Mouse (Mus musculus) heart, embryonic 16.5 days (tissue): ENCODE measurements around the gene Phactr1. TPM values are rescaled to one million over a fixed set of nuclear protein-coding genes. Genes with fewer than 3 reads are reported as not detected.
A peak's percentile ranks its signal among the peaks of the same experiment; 100 is the strongest.

ENCODE experiments used
- ATAC-seq: fragments of 200-750 bp; cut with Nextera tagmentation; replicated peaks from 2 replicates; pipeline ENCODE4 v1.8.0; 2017; ENCODE audit warnings: moderate number of reproducible peaks; ENCODE audit not compliant: insufficient read depth, low FRiP score; ENCODE audit errors: extremely low read depth
- H3K27ac ChIP-seq: fragments of 300-500 bp; sonication (generic); 2 replicates; pipeline ENCODE4 v1.5.1; 2014; ENCODE audit warnings: mild to moderate bottlenecking, low read length, control low read depth, moderate library complexity
- H3K27me3 ChIP-seq: fragments of 300-500 bp; sonication (generic); 2 replicates; pipeline ENCODE4 v1.6.1; 2014; ENCODE audit warnings: low read length, mixed read lengths; ENCODE audit not compliant: control insufficient read depth, insufficient read depth
- H3K36me3 ChIP-seq: fragments of 300-500 bp; sonication (generic); 2 replicates; pipeline ENCODE4 v1.6.1; 2014; ENCODE audit not compliant: control insufficient read depth, insufficient read depth
- H3K4me1 ChIP-seq: fragments of 300-500 bp; sonication (generic); 2 replicates; pipeline ENCODE4 v1.6.1; 2014; ENCODE audit warnings: low read length, mixed read lengths; ENCODE audit not compliant: control insufficient read depth, insufficient read depth
- H3K4me2 ChIP-seq: fragments of 300-500 bp; sonication (generic); 2 replicates; pipeline ENCODE4 v1.6.1; 2014; ENCODE audit warnings: low read depth, mild to moderate bottlenecking, control low read depth, low read length
- H3K4me3 ChIP-seq: fragments of 300-500 bp; sonication (generic); 2 replicates; pipeline ENCODE4 v1.5.1; 2014; ENCODE audit warnings: mild to moderate bottlenecking, control low read depth, low read length
- H3K9ac ChIP-seq: fragments of 300-500 bp; sonication (generic); 2 replicates; pipeline ENCODE4 v1.6.1; 2014; ENCODE audit warnings: low read length, control low read depth
- H3K9me3 ChIP-seq: fragments of 300-500 bp; sonication (generic); replicated peaks from 2 replicates; pipeline ENCODE4 v1.6.1; 2016; ENCODE audit warnings: low read length; ENCODE audit not compliant: control insufficient read depth
- WGBS: fragments of 180-500 bp; shearing (Covaris S2); extraction: QIAGEN DNeasy Blood & Tissue Kit; methylation state at CpG from one replicate; pipeline ENCODE4 v1.1.7; 2014; 5-methylcytosine and 5-hydroxymethylcytosine counted together
- polyA plus RNA-seq: library from polyadenylated mRNA; unstranded; fragments of >200 nt; fragmentation: Nextera tagmentation; extraction: Ambion mirVana; gene quantifications from 2 replicates; pipeline ENCODE4 v1.2.1, GENCODE M21; 2015

Phactr1 gene
- polyA plus RNA-seq, 1 experiment from 2014 or later, result 4.6 TPM

GRCm38 (mm10) chr13:42789221-42789620 is 108.8 kb downstream of the Phactr1 start:
- Histone ChIP-seq H3K36me3 (no peaks in the 10 kb centered on the region), H3K4me3 (no peak overlapping the region), H3K27ac (no peak overlapping the region), H3K4me1 (no peaks in the 10 kb centered on the region), H3K27me3 (no peaks in the 10 kb centered on the region), H3K4me2 (no peak overlapping the region), H3K9ac (no peak overlapping the region), H3K9me3 (no peaks in the 10 kb centered on the region)
- 81% methylated on average over 13 of the region's 13 CpGs for WGBS
- ATAC-seq, result no peak

DNA sequence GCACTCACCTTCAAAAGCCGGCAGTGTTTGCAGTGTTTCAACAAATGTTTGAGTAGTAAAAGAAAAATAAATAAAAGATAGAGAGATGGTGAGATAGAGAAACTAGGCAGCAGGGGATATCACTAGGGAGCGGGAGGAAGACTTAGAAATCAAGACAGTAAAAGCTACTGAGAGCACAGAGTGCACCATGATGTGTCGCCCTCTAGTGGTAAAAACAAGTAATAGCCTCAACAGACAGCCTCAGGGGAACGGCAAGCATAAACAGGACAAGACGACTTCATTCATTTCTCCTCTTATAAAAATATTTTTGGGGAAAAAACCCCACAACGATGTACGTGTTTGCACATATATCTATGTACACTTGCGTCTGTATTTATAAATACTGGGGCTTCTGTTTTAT is 111.9 kb downstream of the Phactr1 start:
- H3K27me3 ChIP-seq, result no peaks in the 10 kb centered on the region
- no peaks in the 10 kb centered on the region for H3K4me1 ChIP-seq
- no peak overlapping the region; the same call in 1 of the 2 replicates for H3K4me3 ChIP-seq
- no peak for ATAC-seq
- peaks cover 2% of the 10 kb centered on the region; the same call in 1 of the 2 replicates for H3K9me3 ChIP-seq
- no peak overlapping the region for H3K27ac ChIP-seq
- peak overlapping the region; percentile 33; the same call in 1 of the 2 replicates for H3K9ac ChIP-seq
- peak overlapping the region; percentile 48 for H3K4me2 ChIP-seq
- 16% methylated on average over 8 of the region's 8 CpGs for WGBS
- no peaks in the 10 kb centered on the region for H3K36me3 ChIP-seq

- Histone ChIP-seq H3K27ac (no peak overlapping the region), H3K4me3 (no peak overlapping the region), H3K27me3 (no peaks in the 10 kb centered on the region; the same call in 1 of the 2 replicates), H3K4me2 (no peak overlapping the region), H3K36me3 (no peaks in the 10 kb centered on the region), H3K4me1 (no peaks in the 10 kb centered on the region), H3K9ac (no peak overlapping the region), H3K9me3 (peaks cover 2% of the 10 kb centered on the region; the same call in 1 of the 2 replicates)
- ATAC-seq, result no peak
- 83% methylated on average over 6 of the region's 6 CpGs for WGBS
Measured at GRCm38 (mm10) chr13:42800523-42800922, 120.1 kb downstream of the Phactr1 start.

- H3K27ac ChIP-seq, result no peak overlapping the region
- no peaks in the 10 kb centered on the region for H3K4me1 ChIP-seq
- H3K9me3 ChIP-seq, result no peaks in the 10 kb centered on the region
- H3K9ac ChIP-seq, result no peak overlapping the region
- no peaks in the 10 kb centered on the region for H3K27me3 ChIP-seq
- ATAC-seq, result no peak
- 59% methylated on average over 9 of the region's 9 CpGs for WGBS
- no peak overlapping the region for H3K4me2 ChIP-seq
- H3K4me3 ChIP-seq, result no peak overlapping the region
- no peaks in the 10 kb centered on the region for H3K36me3 ChIP-seq
Measured at GRCm38 (mm10) chr13:42804314-42804713, 123.9 kb downstream of the Phactr1 start.

DNA sequence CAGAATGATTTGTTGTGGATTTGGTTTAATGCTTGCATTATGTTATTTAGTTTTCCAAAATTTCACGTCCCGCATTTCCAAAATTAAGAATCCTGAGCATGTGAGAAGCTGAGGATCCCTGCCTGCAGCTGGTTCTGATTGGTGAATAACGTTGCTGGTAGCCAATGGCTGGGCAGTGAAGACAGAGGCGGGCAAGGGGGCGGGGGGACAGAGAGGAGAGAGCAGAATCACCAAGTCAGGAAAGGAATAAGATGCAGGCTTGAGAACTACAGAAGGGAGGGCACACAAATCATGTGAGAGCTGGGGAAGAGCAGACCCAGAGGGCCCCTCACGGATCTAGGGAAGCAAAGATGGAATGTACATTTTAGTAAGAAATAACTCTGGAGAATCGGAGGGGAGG is 132.3 kb downstream of the Phactr1 start:
- H3K9me3 ChIP-seq, result peaks cover 4% of the 10 kb centered on the region
- no peak for ATAC-seq
- H3K4me3 ChIP-seq, result peak overlapping the region; percentile 12; the same call in 1 of the 2 replicates

DNA sequence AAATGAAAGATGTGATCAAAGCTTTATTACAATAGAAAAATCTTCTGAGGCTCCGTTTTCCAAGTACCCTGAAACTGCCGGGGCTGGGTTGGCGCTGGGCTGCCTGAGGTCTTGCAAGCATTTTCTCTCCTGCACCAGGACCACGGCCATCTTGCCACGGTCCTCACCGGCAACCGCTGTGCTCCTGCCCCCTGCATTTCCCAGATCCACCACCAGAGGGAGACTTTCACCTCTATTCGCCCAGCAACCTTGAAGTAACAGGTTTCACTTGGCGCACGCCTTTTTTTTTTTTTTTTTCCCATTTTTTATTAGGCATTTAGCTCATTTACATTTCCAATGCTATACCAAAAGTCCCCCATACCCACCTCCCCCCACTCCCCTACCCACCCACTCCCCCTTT is 138.0 kb downstream of the Phactr1 start:
- Histone ChIP-seq H3K9me3 (peaks cover 4% of the 10 kb centered on the region), H3K4me3 (no peak overlapping the region), H3K36me3 (no peaks in the 10 kb centered on the region), H3K4me1 (peaks cover 3% of the 10 kb centered on the region; the same call in 1 of the 2 replicates), H3K27ac (no peak overlapping the region), H3K4me2 (no peak overlapping the region), H3K9ac (no peak overlapping the region), H3K27me3 (peaks cover 4% of the 10 kb centered on the region; the same call in 1 of the 2 replicates)
- 37% methylated on average over 9 of the region's 10 CpGs for WGBS
- ATAC-seq, result no peak

More for the DNA sequence above, 132.3 kb downstream of the Phactr1 start:
- WGBS, result 16% methylated on average over 7 of the region's 7 CpGs
- H3K27ac ChIP-seq, result no peak overlapping the region
- peak overlapping the region; percentile 57 for H3K4me2 ChIP-seq
- H3K9ac ChIP-seq, result no peak overlapping the region
- H3K36me3 ChIP-seq, result no peaks in the 10 kb centered on the region
- peaks cover 4% of the 10 kb centered on the region; the same call in 1 of the 2 replicates for H3K27me3 ChIP-seq
- peaks cover 4% of the 10 kb centered on the region; the same call in 1 of the 2 replicates for H3K4me1 ChIP-seq

DNA sequence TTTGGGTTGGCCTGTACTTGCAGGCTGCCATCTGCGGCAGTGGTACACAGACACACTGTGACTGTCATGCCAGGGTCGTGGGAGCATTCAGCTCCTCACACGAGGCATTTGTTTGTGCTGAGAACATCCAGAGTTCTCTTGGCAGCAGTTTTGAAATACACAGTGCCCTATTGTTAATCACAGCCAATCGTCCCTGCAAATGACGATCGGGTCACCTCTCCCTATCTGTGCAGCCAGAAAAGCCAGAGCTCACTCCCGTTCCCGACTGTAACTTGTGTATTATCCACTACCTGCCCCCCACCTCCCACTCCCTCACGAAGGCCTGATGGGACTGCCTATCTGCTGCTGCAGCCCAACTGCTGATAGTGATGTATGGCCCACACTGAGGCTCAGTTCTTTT is 140.1 kb downstream of the Phactr1 start:
- ATAC-seq, result no peak
- Histone ChIP-seq H3K4me3 (no peak overlapping the region), H3K4me2 (no peak overlapping the region), H3K9ac (no peak overlapping the region), H3K36me3 (no peaks in the 10 kb centered on the region), H3K9me3 (peaks cover 4% of the 10 kb centered on the region), H3K27ac (no peak overlapping the region), H3K27me3 (no peaks in the 10 kb centered on the region), H3K4me1 (peaks cover 2% of the 10 kb centered on the region; the same call in 1 of the 2 replicates)
- WGBS, result 39% methylated on average over 9 of the region's 9 CpGs

DNA sequence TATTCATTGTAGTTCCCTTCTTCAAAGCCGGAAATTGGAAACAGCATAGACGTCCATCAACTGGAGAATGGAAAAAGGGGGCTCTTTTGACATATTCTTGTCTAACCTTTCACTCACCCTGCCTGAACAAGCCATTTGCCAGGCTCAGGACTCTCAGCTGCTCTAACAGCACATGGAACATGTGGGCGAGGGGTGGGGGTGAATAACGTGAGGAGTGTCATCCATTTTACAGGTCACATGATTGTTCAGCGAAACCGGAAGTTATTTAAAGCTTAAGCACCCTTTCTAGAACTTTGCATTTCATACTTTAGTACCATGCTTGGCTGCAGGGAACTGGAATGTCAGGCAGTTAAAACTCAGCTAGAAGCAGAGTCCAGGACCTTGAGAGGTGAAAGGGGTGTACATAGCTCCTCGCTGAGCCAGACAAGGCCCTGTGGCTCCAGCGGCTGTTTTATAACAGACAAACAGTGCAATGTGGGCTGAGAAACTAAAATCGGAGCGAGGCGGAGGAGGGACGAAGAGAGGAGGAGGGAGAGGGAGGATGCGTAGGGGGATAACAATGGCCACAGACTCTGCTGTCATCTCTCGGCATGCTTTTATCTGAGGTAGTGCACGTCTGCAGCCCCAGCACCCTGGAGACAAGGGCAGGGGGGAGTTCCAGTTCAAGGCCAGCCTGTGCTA is 141.1 kb downstream of the Phactr1 start:
- WGBS, result 52% methylated on average over 15 of the region's 15 CpGs
- Histone ChIP-seq H3K9ac (0 out of 2 replicates have a peak overlapping the region, but pooled peaks have one; percentile 3), H3K36me3 (no peaks in the 10 kb centered on the region), H3K4me3 (no peak overlapping the region), H3K27ac (no peak overlapping the region), H3K4me2 (no peak overlapping the region; the same call in 1 of the 2 replicates), H3K9me3 (peaks cover 3% of the 10 kb centered on the region), H3K27me3 (no peaks in the 10 kb centered on the region), H3K4me1 (peaks cover 2% of the 10 kb centered on the region; the same call in 1 of the 2 replicates)
- ATAC-seq, result 0 out of 2 replicates have a peak, but pooled peaks have one; percentile 6

- Histone ChIP-seq H3K4me1 (peaks cover 2% of the 10 kb centered on the region; the same call in 1 of the 2 replicates), H3K36me3 (no peaks in the 10 kb centered on the region), H3K27ac (no peak overlapping the region), H3K9ac (no peak overlapping the region), H3K9me3 (no peaks in the 10 kb centered on the region; the same call in 1 of the 2 replicates), H3K4me3 (no peak overlapping the region), H3K4me2 (no peak overlapping the region), H3K27me3 (no peaks in the 10 kb centered on the region)
- no peak; the same call in 1 of the 2 replicates for ATAC-seq
- 19% methylated on average over 10 of the region's 10 CpGs for WGBS
Measured at GRCm38 (mm10) chr13:42822545-42822944, 142.1 kb downstream of the Phactr1 start.
